Mouse (Mus musculus) cerebellum, adult 8-10 months (tissue): ENCODE measurements around the gene Gm10840.
"Not testable (repeated sequence)": the region's sequence is repeated elsewhere in the genome, so short reads cannot be mapped to it uniquely, and the experiment has no call there.

Source experiments
- DNase-seq: peaks from one replicate; pipeline ENCODE4 v3.0.0; 2022

The Gm10840 gene

DNA sequence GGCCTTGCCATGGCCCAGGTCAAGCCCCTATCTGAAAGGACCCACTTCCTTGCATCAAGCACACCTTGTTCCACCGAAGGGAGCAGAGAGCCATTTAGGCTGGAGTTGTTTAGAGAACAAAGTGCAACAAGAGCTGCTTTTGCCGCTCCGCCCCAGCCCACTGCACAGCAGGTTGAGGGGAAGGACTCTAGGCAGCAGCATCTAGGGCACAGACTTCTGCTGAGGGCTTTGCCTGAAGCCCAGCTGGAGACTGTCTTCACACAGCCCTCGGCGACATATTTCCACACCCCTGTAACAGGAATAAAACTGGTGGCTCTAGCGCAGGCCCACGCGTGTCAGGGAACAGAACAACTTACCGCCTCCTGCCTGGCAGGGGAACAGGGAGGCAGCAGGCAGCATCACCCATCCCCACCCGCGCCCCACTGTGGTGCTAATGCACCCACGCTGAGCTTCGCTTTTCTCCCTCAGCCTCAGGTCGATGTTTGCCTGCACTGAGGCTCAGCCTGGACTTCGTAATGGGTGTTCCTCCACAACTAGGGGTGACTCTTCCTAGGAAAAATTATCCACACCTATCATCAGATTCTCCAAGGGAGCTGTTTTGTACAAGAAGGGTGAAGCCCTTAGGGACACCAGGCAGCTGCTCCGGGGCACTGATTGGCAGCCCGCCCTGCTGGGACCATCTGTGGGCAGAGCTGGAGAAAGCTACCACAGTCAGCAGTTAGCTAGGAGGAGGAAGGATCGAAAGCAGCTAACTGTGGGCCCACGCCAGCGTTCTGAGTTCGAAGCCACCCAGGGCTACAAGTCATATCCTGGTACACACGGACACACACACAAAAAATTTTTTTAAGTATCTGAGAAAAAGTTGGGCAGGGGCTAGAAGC lies at the start of gene Gm10840, which contains the start of gene Limd2:
Gene Gm10840 (plus strand): TSS at position 10 of the 881 bp plus-strand sequence.
Gene Limd2 (minus strand): TSS at position 20 of the 881 bp plus-strand sequence.
- peak; percentile 74 for DNase-seq

DNA sequence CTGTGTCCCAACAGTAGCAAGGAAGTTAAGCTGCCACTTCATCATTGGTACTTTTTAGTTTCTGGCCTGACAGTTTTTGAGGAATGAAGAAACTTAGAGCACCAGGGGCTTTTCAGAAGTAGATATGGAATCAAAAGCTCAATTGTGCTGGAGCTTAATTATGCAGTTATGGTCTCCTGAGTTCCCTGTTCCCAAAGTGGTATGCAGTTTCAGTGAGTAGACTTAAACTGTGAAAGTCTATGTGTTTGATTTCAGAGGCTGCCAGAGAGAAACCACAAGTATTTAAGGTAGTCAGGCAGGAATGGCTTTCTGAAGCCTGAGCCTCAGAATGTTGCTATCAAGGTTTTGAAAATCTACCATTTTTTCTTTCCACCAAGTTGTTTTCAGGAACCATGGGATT lies 49.0 kb upstream of the Gm10840 start:
- DNase-seq: no peak

DNA sequence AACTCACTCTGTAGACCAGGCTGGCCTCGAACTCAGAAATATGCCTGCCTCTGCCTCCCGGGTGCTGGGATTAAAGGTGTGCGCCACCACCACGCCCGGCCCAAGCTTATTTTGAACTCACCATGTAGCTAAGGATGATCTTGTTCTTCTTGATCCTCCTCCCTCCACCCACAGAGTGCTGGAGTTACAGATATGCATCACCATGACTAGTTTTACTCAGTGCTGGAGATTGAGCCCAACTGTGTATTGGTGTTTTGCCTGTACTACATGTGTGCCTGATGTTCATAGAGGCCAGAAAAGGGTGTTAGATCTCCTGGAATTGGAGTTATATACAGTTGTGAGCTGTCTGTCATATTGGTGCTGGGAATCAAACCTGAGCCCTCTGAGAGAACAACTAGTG lies 38.4 kb upstream of the Gm10840 start:
- DNase-seq: no peak

DNA sequence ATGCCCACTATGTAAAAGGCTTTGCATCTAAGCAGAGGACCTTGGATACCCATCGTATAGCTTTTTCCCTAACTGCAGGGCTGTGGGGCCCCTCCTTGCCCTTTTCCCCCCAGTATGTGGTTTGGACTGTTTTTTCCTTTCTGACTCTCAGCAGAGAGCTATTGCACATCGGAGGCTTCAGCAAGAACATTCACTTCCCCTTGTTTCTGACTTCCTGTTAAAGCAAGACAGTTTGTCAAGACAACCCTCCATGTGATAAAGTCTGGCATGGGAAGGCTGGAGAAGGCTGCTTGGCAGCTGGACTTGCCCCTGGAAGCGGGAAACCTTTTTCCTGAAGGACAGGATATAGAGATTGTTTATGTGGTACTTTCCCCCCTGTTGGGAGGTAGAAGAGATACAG lies 37.9 kb upstream of the Gm10840 start:
- no peak for DNase-seq

DNA sequence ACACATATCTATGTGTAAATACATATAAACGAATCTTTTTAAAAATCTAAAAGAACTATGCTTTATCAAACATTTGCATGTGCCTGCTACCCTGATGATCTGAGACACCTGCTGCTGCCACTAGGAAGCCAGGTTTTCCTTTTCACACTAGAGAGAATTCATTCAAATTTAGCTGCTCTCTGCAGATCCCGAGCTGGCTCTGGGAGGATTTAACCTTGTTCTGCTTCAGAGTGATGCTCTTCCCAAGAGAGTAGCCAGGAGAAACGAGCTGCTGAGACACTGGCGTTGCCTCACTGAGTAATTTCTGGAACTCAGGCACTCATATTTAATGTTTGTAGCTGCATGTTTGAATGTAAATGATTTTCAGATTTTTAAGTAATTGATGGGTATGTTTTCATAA lies 35.9 kb upstream of the Gm10840 start:
- no peak for DNase-seq

DNA sequence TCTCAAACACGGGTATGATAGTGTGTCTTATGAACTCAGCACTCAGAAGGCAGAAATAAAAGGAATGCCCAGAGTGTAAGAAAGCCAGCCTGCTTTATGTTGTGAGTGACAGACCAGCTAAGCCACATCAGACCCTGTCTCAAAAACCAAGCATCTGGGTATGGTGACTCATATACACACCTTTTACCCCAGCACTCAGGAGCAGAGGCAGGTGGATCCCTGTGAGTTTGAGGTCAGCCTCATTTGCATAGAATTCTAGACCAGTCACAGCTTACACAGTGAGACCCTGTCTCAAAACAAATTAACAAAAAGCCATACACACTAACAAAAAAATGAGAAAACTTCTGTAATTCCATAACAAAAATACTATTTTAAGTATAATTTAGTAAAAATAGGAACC lies 34.8 kb upstream of the Gm10840 start:
- no peak for DNase-seq

DNA sequence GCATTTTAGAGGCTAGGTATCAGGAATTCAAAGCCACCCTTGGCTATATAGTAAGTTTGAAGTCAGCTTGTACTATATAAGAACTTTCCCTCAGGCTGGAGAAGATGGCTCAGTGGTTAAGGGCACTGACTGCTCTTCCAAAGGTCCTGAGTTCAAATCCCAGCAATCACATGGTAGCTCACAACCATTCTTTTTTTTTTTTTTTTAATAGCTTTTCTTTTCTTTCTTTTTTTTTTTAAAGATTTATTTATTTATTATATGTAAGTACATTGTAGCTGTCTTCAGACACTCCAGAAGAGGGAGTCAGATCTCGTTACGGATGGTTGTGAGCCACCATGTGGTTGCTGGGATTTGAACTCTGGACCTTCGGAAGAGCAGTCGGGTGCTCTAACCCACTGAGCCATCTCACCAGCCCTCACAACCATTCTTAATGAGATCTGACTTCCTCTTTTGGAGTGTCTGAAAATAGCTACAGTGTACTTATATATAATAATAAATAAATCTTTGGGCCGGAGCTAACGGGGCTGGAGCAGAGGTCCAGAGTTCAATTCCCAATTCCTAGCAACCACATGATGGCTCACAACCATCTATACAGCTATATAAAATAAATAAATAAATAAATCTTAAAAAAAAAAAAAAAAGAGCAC lies 33.8 kb upstream of the Gm10840 start:
- DNase-seq: not testable (repeated sequence)

DNA sequence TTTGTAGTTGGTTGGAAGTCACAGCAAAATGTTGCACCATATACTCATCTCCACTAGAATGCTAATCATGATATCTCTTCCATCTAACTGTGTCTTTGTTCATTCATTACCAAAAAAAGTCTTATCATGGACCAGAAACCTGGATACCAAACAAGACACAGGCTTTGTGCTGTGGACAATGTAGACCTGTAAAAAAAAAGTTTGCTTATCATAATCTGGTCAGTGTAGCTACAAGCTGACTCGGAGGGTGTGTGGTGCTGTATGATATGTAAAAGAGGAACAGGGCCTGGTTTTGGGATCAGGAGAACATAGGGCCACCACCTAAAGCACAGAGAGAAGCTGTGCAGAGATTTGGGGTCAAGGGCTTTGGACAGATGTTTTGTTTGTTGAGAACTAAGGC lies 31.2 kb upstream of the Gm10840 start:
- no peak for DNase-seq

DNA sequence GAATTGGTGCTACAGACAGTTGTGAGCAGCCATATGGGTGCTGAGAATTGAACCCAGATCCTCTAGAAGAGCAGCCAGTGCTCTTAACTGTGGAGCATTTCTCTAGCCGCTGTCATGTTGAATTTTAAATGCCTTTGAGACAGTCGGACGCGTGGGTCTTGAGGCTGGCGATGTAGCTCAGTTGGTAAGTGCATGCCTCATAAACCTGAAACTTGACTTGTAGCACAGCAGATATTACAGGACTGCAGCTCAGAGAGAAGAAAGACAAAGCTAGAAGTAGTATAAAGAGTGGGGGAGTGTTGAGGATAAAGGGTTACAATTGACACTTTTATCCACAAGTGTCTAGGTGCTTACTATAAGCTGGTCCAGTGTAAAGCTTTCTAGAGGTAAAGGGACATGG lies 28.1 kb upstream of the Gm10840 start:
- DNase-seq: no peak

DNA sequence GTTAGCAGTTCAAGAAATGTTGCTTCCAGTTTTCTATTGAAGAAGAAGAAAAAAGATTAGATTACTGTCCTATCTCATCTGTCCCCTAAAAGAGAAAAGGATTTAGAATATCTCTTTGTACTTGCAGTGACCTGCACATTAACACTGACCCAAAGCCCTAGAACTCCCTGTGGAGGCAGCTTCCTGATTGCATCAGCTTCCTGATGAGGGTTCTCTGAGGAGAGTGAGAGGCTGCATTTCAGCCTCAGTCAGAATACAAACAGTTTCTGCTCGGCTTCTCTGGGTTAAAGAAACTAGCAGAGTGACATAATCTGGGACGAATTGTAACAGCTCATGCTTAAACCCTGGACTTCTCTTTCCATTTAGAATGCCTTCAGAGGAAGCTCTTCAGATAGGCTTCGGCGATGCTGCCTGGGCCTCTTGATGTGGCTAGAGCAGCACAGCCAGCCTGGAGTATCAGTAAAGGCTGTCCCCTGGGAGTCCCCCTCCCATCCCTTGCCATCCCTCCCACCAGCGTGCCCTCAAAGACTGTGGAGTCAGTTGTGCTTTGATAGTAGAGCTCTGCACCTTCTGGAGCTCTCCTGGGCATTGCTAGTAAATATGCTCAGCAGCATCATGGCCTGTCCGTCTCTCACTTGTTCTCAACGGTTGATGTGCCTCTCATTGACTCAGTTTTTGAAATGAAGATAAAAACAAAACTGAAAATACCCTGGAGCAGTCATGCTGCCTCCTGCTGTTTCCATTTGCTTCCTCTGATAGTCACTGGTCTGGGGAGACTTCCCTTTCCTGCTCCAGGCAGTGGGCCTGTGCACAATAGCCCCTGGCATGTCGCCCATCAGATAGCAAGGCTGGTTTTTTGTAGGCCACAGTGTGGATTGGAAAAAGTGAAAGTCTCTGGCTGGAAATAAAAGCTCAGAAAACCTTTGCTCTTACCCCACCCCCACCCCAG lies 25.8 kb upstream of the Gm10840 start:
- peak; percentile 50 for DNase-seq

DNA sequence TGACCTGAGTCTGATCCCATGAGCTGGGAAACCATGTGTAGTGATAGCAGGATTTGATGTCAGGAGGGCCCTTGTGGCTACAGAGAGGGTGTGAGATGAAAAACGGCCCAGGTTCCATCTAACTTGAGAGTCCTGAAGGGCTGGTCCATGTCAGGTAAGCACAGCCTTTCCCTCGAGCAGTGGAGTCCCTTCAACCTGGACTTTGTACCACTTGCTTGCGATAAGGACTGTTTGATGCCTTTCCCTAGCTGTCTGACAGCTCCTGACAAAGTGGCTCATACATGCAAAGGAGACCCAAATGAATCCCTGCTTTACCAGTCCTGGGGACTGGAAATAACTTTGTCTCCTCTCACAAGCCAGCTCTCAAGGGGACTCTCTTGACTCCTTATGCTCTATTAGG lies 9.4 kb upstream of the Gm10840 start:
- no peak for DNase-seq

DNA sequence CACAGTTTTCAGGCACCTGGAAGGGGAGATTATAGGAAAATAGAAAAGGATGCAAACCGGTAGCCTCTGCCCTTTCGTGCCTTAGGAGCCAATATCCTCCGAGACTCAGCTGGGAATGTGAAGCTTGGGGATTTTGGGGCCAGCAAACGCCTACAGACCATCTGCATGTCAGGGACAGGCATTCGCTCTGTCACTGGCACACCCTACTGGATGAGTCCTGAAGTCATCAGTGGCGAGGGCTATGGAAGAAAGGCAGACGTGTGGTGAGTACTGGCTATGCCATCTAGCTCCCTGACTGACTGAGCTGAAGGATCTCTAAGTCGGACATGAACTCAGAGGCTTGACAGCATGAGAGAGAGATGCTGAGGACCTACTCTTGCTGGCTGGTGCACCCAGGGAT lies 8.5 kb upstream of the Gm10840 start:
- DNase-seq: peak; percentile 39

DNA sequence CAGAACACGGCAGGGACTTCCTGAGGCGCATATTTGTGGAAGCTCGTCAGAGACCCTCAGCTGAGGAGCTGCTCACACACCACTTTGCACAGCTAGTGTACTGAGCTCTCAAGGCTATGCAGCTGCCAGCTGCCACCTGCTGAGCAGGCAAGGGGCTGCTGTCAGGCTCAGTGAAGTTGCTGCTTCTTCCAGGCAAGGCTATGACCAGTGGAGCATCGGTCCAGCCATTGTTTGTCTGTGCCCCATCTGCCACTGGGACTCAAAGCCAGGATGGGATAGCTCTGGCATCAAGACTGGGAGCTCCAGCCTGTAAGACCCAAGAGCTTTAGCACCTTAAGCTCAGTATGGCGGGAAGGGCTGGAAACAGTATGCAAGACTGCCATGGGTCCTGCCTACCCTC lies 6.6 kb upstream of the Gm10840 start:
- no peak for DNase-seq

DNA sequence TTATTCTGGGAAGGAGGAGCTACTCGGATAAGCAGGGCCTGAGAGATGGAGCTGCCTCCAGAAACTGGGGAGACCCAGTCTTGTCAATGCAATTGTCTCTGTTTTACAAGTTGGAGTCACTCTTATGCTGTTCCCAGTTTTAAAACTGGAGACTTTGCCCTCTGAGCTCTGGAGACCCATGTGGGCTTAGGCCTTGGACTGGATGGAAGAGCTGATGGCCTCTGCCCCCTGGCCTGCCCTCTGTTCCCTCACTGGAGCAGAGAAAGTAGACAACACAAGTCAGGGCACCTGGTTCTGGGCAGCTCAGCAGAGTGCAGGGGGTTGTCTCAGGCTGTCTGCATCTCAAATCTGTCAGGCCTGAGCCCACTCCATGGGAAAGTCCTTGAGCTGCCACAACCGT lies 5.9 kb upstream of the Gm10840 start:
- no peak for DNase-seq

DNA sequence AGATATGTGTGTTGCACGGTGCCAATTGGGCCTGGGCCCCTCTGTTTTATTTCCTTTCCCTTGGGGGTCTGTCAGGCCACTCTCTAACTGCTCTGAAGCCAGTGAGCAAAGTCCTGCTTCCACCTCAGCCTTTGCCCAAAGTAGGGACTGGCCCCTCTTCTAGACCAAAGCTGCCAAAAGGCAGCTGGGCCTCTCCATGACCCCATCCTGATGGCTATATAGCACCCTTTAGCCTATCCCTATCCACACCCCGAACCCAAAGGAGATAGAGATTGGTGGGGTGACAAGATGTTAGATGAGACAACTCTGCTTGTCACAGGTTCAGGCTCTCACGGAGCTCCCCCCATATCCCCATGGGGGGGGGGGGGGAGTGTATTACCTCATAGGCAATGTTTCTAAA lies 4.9 kb upstream of the Gm10840 start:
- no peak for DNase-seq

DNA sequence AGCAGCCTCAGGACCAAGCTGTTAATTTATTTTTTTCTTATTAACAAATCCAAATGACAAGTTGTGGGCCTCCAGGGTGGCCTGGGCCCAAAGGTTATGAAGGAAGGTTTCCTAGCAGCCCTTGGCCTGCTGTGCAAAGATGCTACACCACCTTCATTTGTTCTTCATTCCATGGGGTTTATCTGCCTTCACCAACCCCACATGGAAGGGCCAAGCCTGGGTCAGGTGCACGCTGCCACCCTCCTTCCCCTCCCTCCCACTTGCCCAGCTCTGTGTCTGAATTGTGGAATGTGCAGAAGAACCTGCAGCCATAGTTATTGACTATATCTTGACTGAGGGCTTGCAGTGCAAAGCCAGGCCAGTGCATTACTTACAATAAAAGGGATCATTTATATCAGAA lies 4.4 kb upstream of the Gm10840 start:
- DNase-seq: no peak

DNA sequence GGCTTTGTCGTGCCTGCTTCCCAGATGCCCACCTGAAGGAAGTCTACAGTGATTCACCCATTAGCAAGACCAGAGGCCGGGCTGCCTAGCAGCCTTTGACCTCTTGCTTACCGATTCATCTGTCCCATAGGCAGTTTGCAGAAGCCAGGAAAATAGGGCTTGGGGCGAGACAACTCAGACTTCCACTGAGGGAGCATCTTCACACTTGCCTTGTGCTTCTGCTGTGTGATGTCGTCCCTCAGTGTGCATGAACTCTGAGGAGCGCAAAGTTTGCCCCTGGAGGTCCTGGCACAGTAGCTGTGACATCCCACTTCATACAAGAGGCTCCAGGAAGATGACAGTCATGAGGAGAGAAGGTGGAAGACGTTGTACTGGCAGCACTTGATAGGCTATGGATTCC lies 3.5 kb upstream of the Gm10840 start:
- DNase-seq: no peak

DNA sequence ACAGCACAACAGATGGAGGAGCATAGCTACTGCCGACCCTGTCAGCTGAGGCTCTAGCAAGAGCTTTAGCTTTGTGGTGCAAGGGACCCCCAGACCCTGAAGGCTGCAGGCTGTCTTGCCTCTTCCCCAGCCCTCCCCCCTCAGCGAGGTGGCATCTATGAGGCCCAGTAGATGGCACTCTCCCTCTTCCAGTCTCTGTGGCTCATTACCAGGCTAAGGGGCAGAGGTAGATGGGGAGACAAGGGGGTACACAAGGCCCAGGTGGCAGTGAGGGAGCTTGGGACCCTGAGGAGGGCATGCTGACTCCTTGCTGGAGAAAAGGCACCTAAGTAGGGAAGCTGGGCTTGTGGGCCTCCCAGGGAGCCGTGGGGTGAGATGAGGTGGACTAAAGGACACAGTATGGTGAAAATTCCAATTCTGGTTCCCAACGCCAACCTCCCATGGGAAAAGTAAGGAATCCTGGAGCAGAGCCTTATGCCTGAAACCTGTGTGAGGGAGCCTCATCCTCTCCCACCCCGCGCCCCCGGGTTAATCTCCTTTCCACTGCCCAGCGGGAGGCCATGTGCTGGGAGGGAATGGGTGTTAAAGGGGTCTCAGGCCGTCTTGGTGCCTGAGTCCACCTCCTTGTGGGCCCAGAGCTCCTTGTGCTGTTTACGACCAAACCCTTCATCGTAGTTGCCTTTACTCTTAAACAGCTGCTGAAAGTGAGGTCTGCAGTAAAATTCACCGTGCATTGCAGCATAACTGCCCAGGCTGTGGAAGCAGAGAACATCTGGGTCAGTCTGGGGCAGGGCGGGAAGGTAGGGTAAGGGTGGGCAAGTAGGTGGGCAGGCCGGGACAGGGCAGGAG lies 2.3 kb upstream of the Gm10840 start:
- peak; percentile 57 for DNase-seq

DNA sequence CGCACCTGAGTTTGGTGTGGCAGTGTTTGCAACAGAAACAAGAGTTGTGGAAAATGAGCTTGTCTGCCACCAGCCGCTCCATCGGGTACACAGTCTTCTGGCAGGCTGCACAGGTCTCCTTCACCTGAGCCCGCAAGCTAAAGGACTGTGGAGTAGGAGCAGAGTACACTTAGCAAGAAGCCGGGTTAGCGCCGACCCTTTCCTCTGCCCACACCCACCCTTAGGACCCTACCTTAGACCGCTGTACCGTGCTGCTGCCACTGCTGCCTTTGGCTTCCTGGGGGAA lies 1.8 kb upstream of the Gm10840 start:
- no peak for DNase-seq

DNA sequence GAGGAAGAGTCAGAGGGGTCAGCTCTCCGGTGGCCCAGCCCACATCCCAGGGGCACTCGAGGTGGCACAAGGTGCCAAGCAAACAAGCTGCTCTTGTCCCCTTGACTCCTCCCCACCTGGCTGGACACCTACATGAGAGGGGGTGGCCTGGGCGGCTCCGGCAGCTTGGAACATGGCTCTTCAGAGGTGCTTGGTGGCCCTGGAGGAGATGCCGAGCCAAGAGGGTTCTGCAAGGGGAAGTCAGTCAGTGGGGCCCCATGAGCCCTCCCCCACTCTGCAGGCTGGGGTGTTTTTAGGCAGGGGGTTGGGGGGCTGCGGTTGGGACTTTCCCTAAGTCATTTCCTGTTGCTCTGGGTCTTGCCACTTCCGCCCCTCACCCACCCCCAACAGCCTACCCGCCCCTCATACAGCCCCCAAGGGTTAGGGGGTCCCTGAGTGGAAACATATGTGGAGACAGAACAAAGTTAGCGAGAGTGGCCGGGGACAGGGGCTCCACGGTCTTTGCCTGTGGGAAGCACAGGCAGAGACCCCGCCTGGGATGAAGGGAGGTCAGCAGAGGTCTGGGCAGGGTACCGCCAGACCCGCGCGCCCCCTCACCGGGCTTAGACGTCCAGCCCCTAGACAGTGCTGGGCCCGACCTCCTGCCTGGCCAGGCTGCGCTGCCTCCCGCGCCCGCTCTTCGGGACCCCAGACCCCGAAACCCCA lies 1.3 kb upstream of the Gm10840 start:
- DNase-seq: peak; percentile 62

DNA sequence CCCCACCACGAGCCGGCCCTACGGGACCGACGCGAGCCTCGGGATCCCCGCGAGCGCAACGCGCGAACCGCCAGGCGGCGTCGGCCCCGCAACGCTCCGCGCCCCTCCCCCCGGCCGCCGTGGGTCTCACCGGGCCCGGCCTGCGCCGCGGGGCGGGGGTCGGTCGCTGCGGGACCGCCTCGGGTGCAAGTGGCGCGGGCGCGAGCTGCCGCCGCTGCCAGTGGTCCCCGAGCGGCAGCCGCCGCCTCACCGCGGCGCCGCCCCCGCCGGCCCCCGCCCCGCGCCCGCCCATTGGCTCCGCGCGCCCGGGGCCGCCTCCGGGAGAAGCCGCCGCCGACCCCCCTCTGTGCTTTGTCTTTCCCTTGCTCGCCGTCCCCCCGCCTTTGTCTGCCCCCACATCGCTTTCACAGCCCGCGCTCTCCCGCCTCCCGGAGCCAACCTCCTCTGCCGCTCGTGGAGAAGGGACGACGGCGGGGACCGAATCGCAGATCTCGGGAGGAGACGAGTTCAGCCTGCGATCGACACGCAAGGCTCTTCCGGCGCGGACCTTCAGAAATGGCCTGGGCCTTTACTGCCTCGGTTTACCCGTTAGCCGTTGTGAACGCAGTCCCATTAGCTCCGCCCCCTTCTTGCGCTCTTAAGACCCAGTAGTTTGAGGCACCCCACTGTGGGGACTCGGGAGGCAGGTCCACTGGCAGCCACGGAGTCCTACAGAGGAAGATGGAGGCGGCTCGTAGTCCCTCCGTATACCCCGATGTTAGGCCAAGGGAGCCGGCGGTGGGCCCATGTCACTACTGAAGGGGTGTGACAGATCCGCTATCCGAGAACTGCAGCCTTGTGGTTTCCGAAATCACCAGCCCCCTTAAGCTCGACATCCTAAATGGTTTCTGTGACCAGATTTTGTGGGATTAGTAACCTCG lies 469 bp upstream of the Gm10840 start:
- DNase-seq: peak; percentile 86
